Mouse (Mus musculus) mouse embryonic stem cell (cell line): Measurements from ENCODE around the gene Abca1.

Experiments
- in situ Hi-C, 2 experiments: fragments of 300-500 bp; cut with MboI; formaldehyde crosslinking; loops; 1 replicate in 1 of 2; 3 replicates in 1 of 2; pipeline ENCODE4 v1.14.3; 2019 to 2020; ENCODE audit warnings: low sequenced_read_pairs in 2 of 2, low pct_unique_long_range_greater_than_20kb in 1 of 2, mixed read lengths in 1 of 2; ENCODE audit not compliant: unreplicated experiment in 1 of 2

Abca1 gene

DNA sequence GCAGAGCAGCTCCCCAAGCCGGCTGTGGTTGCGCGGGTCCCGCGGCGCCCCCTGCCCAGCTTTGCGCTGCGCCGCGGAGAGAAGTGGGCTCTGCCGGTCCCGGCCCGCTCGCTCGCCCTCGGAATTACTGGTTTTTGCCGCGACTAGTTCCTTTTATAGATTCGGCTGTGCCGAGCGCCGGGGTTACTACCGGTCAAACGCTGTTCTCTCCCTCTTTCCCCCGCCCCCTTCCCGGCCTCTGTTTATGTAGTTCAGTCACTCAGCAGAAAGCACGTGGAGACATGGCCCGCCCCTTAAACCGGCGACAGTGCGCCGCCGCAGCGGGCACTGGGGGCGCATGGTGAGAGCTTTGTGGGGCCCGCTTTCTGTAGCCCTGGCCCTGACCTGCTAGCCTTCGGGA is at the start of gene Abca1:
Gene Abca1 (minus strand): TSS at position 129 of the 400 bp plus-strand sequence.
- in situ Hi-C loops = no loop called here

DNA sequence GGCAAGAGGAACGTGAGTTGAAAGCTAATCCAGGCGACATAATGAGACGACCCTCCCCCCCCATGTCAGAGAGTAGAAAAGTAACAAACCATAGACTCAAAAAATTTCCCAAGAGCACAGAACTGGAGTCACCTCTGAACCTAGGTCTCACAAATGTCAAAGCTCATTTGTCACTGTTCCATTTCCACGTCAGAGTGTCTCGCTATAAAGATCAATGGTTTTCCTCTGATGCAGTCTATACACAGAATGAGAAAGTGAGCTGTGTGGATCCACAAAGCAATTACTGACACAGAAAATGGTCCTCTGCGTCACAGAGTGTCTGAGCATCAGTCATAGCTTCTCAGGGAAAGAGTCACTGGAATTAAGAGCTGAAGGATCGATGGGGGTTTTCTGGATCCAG is 44.8 kb upstream of the Abca1 start:
- in situ Hi-C loops = no loop called here

DNA sequence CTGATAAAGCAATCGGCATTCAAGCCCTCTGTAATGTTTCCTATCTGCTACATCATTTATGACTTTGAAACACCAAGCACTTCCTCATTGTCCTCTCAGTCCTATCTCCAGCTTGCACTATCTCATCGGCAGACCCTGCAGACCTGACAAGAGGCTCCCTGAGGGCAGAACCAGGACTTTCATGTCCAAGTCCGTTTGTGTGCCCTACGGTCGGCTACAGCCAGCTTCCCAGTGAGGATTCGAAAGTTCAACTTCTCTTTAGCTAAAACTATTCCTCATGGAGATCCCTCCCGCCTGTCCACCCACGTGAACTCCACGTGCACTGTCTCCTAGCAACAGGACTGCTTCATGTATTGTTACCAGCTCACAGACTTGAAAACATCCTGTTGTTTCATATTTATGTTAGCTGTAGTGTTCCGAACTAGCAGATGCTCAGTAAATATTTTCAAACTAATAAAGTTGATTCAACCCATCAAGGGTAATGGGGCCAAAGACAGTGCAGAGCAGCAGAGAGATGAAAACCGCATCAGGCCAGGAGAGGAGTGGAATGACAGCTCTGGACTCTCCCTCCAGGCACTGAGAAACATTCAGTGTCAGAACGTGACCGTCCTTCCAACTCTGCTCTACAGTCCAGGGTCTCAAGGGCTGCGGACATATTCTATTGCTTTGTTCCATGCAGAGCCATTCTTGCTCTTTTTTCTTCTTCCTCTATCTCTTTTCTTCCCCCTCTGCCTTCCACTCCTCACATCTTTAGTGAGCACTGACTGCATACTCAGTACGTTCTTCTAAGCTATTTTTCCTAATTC is 44.1 kb upstream of the Abca1 start:
- in situ Hi-C loops = no loop called here

DNA sequence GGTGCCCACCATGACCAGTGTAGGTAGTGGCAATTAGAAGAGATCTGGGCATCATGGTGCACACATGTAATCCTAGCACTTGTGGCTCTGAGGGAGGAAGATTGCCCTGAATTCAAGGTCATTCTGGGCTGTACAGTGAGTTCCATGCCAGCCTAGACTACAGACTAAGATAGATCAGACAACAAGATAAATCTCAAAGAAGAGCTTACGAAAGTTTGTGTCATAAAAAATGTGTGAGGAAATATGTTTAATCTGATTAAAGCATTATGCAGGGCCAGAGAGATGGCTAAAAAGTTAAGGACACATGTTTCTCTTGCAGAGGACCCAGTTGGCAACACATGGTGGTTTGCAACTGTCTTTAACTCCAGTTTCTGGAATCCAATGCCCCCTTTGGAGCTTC is 40.6 kb upstream of the Abca1 start:
- in situ Hi-C loops = no loop called here

DNA sequence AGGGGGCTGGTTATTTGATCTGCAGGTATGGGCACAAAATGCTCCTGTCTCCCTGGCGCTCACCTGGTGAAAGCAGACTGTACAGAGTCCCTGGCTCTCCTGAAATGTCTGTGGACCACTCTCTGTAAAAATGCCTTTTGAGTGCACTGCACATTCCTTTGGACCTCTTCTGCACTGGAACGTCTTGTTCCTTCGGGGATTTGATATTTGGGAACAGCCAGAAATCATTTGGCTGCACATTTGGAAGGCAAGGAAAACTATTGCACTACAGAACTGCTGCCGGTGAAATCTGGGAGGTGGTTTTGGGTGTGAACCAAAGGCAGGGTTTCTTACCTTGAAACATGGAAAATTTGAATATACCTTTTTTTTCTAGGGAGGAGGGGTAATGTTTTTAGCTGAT is 38.1 kb upstream of the Abca1 start:
- in situ Hi-C loops = no loop called here

DNA sequence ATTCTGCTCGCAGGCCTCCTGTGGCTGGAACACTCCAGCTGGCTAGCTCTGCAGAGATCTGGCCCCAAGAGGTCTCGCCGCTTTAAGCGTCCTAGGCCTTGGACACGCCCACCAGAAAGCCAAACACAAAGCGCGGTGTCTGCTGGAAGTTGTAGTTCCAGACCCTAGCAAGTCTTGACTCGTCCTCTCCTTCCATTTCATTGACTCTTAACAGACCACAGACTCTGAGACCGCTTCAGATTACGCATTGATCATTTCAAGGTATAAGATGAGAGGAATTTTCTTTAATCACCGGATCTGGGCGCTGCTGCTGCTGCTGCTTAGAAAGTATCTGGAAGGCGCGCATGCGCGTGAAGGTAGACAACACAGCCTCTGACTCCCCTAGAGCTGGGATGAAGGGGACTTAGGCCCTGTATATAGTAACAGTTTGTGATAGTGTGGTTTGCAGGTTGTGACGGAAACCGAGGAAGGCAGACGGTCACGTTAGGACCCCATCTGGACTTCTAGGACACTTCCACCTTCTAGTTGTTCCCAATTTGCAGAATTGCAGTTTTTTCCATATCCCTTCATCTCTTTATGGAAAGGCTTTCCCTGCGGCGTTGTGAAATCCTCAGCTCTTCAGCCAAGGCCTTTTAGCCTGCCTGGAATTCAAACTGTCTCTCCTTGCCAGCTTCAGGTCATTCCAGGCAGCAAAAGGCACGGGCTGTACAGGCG is 36.5 kb upstream of the Abca1 start:
- in situ Hi-C loops = no loop called here

DNA sequence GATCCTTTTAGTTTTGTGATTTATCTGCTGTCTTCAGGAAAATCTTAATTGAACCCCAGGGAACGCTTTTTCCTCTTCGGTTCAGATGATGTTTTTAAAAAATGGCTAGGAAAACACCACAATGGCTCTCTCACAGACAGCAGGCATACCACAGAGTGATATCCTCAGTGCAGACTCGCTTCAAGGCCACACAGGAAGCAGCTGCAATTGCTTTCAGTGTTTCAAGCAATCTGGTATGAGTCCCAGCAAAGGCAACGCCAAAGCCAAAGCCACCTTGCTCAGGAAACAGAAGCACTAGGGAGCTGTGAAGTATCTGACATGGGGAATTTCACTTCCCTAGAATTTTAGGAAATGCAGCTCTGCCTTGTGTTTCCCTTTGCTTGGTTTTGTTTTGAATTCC is 27.4 kb upstream of the Abca1 start:
- in situ Hi-C loops = no loop called here

DNA sequence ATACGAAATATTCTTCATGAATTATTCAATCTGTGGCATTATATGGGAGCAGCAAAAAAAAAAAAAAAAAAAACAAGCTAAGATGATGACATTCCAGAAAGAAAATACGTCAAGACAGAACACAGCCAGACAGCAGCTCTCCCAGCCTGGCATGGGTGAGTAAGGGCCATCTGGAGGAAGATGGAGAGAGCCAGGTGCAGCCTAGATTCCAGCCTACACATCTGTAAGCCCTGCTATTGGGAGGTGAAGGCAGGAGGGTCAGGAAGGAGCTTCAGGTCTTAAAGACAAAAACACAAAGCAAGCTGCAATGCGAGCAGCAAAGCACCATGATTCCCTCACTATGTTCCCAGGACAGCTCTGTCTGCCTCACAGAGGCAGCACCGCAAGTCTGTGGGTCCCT is 26.9 kb upstream of the Abca1 start:
- in situ Hi-C loops = no loop called here

DNA sequence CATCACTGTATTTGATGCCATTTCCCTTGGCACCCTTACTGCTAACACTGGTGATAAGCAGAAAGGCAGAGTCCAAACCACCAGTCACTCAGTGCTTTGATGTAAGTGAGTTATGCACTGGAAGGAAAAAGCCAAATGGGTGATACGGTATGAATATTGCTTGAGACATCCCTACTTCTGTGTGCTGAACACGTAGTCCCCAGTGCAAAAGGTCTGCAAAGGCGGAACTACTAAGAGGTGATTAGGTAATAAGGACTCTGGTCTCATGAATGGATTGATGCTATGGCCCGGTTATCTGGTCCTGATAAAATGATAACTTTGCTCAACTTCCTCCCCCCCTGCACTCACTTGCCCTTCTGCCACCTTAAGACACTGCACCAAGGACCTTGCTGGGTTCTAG is 26.4 kb upstream of the Abca1 start:
- in situ Hi-C loops = no loop called here

DNA sequence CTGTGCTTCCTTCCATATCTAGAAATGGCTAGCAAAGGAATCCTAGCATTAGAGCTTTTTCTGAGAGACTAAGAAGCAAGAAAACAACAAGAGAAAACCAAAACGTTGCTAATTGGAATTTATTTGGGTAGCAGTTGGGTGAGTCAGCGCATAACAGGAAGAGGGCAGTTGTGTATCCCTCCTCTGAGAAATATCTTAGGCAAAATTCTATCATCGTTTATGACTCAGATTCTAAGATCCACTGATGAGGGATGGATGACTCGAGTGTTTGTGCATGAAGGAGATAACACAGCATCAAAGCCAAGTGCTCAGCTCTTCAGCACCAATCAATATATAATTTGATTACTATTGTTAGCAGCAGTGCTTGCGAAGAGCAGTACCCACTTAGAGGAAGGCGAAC is 21.8 kb upstream of the Abca1 start:
- in situ Hi-C loops = no loop called here

DNA sequence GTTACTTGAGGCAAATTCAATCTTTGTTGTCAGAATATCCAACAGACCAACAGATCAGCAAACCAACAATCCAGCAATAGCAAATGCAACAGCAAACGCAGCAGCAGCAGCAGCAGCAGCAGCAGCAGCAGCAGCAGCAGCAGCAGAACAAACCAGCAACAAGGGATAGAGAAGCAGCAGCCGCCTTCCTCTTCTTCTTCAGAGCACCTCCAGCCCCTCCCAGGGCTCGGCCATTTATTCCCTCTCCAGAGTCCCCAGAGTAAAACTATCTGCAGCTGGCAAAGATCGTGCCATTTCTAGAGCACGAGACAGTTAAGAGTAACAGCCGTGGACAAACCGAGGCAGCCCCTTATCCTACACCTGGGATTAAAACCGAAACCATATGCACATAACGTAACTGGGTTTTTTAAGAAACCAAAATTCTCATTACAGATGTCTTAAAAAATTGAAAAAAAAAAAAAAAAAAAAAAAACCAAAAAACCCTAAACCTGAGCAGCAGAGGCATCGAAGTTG is 19.7 kb upstream of the Abca1 start:
- in situ Hi-C loops = no loop called here

DNA sequence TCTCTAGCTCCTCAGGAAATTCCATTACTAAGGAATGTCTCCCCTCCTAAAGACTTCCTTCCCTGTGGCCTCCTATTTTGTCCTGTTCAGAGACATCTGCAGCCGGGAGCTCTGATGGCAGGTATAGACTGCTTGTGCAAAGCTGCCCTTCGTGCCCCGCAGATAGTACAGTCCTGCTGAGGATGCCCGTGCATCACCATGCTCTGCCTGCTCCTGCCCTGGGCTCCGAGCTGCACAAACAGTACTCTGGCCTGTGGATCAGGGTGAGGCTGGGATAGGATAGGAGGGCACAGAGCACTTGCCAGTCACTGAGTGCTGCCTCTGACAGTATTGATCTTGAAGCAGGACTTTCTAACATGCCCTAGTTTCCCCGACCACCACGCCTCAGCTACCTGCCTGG is 18.8 kb upstream of the Abca1 start:
- in situ Hi-C loops = no loop called here

DNA sequence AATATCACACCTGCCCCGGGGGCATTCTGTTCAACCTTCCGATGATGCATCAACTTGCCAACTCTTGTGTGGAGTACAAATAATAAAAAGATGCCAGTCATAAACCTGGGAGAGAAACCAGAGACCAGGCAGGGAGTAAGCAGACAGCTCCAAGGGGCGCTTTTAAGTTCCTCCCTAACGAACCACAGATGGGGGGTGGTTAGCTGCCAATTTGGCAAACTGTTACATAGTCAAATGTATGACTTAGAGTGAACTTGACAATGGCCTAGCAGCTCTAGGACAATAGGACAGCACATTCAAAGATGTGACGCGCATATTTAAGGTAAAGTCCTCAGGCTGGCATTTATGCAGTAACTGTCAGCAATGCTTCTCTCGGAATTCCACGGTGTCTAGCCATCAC is 18.0 kb upstream of the Abca1 start:
- in situ Hi-C loops = no loop called here

DNA sequence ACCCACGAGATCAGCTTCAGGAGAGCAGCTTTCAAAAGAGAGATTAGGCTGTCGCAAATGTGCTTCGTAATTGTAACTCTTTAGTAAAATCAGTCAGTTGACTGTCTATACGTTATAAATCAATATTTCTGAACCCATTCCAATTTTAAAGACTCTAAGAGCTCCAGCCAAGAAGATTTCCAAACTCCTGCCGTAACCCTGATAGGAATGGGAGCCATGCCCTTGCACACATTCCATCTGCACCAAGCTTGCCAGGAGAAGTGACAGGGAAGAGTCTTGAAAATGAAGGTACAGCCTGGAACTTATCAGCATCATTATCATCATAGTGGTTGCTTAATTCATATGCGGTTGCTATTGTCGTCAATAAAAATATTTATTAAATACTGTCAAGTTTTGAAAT is 15.2 kb upstream of the Abca1 start:
- in situ Hi-C loops = no loop called here

DNA sequence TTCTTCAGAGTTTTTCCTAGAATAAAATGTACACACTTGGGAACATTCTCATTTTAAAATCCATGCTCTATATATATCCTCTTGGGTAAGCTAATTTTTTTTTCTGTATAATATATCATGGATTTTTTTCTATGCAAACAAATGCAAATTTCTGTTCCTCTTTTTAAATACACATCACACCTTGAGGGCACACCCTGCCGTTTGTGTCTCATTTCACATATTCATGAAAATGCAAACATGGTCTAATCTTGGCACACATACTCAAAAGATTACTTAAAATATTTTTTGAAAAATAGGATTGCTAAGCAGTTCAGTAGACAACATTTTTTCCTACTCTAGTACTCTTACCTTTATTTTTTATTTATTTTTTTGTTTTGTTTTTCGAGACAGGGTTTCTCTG is 10.7 kb upstream of the Abca1 start:
- in situ Hi-C loops = no loop called here

DNA sequence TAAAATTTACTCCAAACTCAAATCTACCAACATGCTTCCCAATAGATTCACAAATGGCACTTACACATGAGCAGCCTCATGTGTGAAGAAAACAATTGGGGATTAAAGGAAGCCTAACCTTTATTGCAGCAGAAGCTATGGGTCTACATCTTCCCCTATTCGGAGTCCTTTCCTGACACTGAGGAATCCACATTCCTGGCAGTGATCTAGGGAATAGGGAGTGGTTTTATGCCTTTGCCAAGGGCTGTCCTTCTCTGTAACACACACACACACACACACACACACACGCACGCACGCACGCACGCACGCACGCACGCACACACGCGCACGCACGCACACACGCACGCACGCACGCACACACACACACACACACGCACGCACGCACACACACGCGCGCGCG is 5.5 kb upstream of the Abca1 start:
- in situ Hi-C loops = no loop called here

DNA sequence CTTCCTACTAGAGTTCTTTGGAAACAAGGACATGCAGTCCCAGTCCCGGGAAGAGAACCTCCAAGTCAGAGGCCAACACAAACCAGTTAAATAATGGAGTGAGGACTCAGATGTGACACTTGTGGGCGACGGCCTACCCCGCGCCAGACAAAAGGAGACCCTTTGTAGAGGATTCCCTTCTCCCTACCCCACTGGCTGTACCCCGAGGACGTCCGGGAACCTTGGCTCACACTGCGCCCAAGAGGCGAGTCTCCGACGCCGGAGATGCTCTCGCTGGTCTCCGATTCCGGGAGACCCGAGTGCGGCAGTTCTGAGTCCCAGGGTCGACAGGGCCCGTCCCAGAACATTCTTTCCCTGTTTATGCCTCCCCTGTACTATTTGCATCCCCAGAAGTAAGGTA is 519 bp downstream of the Abca1 start:
- in situ Hi-C loops = no loop called here

DNA sequence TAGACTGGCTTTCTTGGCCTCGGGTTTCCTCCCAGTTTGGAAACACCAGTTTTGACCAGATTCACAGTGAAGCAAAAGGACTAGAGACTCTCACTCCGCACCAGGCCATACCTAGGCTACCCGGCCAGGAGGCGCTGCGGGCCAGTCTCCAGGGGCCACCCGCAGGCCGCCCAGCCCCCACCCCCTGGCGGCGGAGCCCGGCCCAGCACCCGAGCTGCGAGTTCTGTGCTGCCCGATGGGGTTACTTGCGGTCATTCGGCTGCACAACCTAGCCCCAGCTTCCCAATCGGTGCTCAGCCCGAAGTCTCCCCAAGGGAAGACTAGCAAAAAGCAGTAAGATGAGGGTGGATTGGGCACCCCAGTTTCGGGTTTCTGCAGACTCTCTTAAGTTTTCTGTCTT is 1.1 kb downstream of the Abca1 start:
- in situ Hi-C loops = no loop called here

DNA sequence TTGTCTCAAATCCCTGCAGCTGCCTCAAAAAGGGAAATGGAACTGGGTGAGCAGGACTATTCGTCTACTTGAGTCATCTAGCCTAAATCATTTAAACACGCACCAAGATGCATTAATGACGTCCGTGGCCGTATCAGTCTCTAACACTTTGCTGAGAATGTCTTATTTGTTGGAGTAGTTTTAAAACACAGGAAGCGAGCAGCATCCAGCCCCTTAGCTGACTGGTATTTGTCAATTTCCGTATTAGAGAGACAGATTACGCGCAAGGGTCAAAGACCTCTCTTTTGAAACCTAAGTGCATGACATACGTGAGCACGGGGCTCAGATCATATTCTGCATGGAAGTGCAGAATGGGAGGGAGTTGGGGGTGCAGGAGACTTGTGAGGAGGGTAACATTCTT is 4.2 kb downstream of the Abca1 start:
- in situ Hi-C loops = no loop called here

DNA sequence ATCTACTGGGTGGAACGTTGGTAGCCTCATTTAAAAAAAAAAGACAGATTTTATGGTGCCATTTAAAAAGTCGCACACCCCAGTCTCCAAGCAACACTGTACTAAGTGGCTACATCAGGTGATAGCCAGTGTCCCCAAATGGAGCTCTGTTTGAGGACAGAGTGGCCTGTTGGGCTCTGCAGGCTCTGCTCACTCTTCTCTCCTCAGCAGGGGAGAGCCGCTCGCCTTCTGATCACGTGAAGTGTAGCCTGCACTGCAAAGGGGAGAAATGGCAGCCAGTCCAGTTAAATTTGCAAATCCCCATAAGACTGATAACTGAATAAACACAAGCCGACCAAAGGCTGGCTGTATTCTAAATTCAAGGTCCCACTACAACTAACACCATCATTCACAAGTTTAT is 6.0 kb downstream of the Abca1 start:
- in situ Hi-C loops = no loop called here
